Mouse (Mus musculus): ENCODE results near the gene Tgm6.
A peak's percentile ranks its signal among the peaks of the same experiment; 100 is the strongest.

Tgm6 gene

DNA sequence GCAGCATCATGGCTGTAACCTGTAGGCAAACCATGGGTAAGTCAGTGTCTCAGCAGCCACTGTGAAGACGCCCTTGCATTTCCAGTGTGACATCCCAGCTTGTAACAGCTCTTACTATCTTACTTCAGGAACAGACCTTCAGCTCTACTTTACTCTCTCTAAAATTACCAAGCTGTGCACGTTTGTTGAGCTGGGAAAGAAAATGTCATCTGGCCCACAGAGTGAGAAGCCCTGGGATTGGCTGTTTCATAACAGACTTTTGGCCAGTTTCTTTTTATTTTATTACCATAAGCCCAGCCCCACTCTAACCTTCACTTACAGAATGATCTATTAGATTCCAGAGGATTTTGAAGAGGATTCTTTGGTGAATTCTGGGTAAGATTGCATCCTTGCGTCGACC is at the start of gene Tgm6:
Tgm6 (plus strand) TSS at position 301 of the 400 bp plus-strand sequence.
- no peak for DNase-seq (ENCODE audit: low spot score)

DNA sequence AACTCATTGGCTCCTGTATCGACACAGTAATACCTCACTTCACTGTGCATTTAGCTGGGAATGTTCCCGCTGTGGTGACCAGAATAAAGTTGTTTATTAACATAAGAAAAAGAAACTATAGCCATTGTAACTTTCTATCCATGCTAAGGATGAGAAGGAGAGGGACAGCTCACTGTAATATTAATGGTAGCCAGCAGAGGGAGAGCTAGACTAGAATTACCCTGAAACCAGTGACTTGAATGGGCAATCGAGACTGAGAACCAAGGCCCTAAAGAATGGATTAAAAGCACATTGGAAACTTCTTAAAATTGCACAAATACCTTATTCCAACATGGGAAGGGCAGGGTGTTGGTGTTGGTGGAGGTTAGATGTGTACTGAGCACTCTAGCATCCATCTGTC is 44.0 kb upstream of the Tgm6 start:
- DNase-seq (ENCODE audit: low spot score) = no peak

DNA sequence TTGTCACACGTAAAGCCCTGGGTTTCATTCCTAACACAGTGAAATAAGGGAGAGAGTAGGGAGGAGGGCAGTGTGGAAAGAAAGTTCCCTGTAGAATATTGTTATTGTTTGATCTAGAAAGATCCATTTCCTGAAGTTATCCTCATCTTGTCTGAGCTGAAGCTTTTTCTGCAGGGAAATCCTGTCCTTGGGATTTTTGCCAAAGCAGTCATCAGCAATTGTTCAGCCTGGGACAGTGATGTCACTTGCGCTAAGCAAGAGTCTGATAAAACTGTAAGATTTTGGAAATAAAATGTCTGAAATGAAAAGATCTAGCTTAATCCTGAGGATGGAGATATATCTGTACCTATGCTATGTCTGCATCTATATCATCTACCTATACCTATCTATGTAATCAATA is 41.8 kb upstream of the Tgm6 start:
- DNase-seq (ENCODE audit: low spot score) = no peak

DNA sequence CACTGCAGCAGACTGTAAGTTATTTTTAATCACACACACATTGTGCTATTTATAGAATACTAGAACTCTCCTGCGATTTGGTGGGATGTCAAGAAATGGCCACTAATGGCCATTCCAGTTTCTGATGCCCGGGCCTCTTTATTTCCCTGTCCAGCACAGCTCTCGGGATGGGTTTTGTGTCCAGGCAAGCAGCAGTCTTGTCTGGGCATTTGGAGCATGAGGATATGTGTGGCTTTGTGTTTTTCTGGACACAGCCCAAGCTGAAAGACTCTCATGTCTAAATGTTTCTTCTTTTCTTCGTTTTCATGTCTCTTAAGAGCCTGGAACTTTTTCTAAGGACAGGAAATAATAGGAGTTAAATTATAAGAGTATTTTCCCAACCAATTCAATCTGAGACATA is 588 bp downstream of the Tgm6 start:
- DNase-seq (ENCODE audit: low spot score) = no peak

DNA sequence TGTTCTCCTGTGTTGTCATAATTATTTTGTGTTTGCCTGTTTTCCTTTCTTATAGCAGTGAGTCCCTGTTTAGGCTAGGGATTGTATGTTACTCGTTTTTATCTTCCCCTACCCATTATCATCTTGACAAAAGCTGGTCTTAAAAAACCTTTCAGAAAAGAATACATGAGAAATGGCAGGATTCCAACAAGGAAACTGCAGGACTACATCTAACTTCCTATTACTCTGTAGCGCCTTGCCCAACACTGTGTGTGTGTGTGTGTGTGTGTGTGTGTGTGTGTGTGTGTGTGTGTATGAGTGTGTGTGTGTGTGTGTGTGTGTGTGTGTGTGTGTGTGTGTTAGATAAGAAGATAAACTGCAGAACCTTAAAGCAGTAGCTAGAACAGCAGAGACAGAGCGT is 1.2 kb downstream of the Tgm6 start:
- DNase-seq (ENCODE audit: low spot score) = no peak

DNA sequence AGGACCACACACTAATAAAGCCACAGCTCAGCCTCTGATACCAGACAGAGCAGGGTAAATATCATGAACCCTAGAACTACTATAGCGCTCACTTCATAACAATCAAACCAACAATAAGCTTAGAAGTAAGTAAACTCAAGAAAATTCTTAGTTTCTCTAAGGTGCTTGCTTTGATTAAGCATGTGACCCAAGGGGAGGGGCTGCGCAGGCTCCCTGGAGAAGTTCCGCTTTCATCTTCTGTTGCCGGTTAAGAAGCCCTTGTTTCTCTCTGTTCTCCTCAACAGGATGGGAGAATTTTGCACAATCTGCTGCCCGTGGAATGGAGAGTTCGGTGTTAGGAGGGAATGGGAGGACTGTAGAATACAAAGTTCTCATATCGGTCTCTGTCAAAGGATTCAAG is 6.4 kb downstream of the Tgm6 start:
- no peak for DNase-seq (ENCODE audit: low spot score)

DNA sequence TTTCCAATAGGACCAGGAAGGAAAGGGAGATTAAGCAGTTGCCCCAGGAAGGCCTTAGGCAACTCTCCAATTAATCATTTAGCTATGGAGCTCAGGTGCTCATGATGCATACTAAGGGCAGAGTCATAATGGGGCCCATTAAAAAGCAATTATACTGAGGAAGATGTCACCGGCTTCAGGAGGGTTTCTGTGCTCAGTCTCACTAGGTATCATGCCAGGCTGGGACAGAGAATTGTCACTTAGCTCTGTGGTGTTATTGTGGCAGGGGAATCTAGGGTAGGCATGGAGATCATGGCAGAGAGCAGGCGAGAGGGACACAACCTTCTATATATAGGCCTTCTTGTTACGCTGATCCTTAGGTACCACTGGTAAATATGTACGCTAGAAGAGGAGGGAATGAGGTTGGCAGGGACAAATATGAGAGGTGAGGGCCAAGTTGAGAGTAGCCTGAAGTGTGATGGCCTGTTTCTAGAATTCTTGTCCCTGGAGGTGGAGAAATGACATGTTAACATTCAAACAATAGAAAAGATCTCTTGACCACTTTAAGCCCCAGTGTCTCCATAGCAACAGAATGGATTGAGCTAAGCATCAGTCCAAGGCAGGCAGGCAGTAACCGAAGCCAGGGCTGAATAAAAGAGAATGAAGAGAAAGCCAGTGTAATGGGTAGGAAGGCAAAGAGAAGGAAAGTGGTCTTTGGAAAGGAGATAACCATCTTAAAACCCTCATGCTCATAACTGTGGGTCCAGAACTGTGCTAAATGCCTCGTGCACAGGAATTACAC is 13.3 kb downstream of the Tgm6 start:
- no peak for DNase-seq (ENCODE audit: low spot score)

DNA sequence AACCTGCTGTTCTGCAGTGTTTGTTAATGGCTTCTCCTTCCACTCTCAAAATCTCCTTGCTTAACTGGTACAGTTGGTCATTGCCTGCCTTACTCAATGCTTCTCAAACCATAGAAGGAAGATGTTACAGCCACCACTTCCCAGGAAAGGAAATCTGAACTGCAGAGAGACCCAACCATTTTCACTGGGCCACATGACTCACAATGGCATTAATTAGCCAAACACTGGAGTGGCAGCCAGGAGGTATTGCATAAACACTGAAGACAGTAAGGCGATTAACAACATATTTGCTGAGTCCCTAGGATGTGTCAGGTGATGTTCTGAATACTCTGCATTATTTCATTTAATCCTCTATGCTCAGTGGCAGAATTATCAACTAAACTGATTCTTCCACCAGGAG is 13.9 kb downstream of the Tgm6 start:
- no peak for DNase-seq (ENCODE audit: low spot score)

DNA sequence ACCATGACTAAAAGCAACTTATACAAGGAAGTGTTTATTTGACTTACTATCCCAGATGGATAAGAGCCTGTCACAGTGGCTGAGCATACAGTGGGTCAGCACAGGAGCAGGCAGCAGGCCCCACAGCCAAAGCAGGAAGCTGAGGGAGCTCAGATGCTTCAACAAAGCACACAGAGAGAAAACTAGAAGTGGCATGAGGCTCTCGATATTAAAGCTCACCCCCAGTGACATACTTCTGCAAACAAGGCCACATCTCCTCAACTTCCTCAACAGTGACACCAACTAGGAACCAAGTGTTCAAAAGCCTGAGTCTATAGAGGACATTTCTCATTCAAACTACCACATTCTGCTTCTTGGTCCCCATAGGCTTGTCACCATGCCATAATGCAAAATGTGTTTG is 17.5 kb downstream of the Tgm6 start:
- no peak for DNase-seq (ENCODE audit: low spot score)

DNA sequence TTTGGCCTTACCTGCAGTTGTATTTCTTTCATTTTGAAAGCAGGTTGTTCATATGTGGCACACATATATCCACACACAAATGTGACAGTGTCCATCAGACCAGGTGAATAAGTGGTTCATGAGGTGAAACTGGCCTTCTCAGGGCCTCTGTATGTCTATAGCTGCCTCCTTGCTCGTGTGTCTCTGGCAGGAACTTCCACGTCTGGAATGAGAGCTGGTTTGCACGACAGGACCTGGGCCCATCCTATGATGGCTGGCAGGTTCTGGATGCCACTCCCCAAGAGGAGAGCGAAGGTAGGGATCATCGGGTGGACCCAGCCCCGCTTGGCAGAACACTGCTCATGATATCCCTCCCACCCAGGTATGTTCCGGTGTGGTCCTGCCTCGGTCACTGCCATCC is 30.8 kb downstream of the Tgm6 start:
- DNase-seq (ENCODE audit: low spot score) = no peak

DNA sequence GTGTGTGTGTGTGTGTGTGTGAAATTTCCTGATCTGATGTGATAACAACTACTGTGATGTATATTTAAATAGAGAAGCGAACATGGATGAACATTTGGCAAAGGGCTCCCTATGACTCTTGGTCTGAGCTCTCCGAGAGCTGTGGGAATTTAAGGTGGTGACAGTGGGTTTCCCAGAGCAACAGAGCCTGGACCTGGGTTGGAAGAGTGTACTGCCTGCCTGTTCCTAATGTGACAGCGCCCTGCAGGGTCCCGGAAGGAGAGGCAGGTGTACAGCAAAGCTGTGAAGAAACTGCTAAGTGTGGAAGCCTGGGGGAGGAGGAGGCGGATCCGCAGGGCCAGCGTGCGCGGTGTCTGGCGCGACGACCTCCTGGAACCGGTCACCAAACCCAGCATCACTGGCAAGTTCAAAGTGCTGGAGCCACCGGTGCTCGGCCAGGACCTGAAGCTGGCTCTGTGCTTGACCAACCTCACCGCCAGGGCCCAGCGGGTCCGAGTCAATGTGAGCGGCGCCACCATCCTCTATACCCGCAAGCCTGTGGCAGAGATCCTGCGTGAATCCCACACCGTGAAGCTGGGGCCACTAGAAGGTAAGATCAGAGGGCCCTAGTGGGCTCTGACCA is 32.6 kb downstream of the Tgm6 start:
- no peak for DNase-seq (ENCODE audit: low spot score)

DNA sequence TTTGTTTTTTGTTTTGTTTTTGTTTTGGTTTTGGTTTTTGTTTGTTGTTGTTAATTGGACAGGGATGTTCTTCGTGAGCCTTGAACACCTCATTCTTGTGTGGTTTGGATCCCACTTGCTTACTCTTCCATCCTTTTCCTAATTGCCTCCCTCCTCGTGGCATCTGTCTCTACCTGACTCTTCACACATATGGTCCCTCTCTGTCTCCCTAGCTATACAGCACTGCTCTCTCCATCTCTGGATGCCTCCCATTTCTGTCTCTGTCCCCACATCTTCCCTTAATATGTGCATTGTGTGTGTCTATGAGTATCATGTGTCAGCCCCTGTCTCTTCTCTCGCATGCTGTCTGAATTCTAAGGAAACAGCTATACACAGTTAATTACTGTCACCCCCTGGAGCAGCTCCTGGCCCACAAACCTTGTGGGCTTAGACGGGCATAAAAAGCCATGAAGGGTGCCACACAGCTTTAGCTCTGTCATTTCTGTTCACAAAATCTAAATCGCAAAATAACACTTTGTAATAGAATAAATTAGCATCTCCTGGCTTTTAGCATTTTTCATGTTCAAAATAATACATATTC is 34.0 kb downstream of the Tgm6 start:
- DNase-seq (ENCODE audit: low spot score) = no peak

DNA sequence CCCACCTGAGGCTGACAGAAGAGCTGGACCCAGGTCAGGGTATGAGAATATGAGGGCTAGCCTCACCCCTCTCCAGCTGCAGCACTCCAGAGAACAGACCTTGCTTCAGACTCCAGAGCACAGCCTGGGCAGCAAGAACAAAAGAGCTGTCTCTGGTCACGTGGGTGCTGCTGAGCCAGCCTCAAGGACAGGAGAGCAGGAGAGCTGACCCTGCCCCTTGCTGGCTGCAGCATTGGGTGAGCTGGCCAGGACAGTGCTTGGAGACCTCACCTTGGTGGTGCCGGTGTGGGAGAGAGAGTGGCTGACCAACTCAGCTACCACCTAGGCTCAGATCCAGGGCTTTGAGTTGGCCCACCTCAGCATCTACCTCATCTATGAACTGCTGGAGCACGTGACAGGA is 43.0 kb downstream of the Tgm6 start:
- no peak for DNase-seq (ENCODE audit: low spot score)

DNA sequence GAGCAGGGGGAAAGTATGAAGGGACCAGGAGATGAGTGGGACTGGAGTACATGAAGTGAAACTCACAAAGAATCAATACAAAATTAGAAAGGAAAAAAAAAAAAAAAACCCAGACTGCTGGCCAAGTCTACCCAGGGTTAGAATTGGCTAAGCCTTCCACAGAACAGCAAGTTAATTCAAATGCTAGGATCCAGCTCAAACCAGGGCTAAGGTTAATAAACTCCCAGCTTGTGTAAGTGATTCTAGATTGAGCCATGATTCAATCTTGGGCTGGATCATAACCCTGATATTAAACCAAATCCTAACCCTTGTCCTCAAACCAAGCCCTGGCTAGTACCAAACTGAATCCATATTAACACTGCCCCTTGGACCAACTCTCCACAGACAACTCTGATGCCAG is 43.6 kb downstream of the Tgm6 start:
- no peak for DNase-seq (ENCODE audit: low spot score)

DNA sequence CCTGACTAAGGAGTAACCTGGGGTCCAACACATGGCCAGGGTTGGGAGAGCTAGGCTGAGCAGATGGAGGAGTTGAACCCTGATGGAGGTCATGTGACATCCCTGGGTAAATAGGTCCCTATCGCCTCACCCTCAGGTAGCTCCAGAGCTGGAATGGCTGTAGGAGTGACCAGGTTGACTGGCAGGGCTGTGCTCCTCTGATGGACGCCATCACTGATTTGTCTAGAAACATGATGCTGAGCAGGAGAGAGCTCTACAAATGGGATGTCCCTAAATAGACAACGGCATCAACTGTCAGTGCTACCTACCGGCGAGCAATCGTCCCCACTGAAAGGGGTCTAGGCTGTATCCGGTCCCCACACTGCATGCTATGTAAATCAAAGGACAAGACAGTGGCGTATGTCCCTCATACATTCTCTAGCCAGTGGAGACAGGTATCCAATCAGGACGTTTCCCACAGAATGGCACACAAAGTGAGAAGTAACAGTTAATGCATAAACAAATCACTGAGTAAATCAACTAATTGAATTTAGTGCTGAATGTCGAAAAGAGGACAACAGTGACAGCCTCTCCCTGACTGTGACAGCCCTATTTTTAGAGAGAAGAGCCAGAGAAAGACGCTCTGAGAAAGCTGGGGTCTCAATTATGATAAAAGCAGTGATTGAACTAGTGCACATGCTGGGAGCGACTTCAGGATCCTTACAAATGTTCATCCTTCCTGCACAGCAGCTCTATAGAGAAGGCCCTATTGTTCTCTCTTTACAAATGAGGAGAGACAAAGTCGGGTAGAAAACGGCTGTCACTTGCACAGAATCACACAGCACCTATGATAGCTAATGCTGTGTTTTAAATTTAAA is 45.2 kb downstream of the Tgm6 start:
- DNase-seq (ENCODE audit: low spot score) = no peak

DNA sequence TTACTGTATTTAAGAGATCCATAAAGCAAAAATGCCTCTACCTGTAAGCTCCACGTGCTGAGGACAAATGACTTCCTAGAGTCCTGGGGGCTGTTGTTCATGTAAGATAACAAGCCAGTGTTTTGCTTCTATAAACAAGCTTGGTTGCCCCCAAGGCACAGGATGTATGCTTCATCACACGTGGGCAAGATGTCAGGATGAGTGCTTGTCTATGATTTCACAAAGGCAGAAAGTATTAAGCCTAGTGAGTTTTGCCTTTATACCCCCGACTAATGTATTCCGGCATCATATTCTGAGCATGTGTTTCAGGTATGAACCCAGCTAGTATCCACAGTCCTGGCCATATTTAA is 45.8 kb downstream of the Tgm6 start:
- no peak for DNase-seq (ENCODE audit: low spot score)

DNA sequence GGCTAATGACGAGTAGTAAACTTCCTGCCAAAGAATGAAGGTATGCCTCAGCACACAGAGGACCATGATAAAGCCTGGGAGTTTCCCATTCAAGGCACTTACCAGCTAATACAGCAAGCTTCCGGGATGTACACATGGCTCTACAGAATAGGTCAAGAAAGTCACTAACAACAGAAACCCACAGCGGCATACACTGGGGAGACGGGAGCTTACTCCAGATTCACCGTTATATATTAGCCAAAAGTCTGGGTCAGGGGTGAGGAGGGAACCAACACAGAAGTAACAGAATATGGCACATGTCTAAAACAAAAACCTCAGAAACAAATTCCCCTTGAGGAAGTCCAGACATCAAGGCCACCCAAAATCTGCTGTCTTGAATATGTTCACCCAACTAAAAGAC is 50.5 kb downstream of the Tgm6 start:
- no peak for DNase-seq (ENCODE audit: low spot score)

DNA sequence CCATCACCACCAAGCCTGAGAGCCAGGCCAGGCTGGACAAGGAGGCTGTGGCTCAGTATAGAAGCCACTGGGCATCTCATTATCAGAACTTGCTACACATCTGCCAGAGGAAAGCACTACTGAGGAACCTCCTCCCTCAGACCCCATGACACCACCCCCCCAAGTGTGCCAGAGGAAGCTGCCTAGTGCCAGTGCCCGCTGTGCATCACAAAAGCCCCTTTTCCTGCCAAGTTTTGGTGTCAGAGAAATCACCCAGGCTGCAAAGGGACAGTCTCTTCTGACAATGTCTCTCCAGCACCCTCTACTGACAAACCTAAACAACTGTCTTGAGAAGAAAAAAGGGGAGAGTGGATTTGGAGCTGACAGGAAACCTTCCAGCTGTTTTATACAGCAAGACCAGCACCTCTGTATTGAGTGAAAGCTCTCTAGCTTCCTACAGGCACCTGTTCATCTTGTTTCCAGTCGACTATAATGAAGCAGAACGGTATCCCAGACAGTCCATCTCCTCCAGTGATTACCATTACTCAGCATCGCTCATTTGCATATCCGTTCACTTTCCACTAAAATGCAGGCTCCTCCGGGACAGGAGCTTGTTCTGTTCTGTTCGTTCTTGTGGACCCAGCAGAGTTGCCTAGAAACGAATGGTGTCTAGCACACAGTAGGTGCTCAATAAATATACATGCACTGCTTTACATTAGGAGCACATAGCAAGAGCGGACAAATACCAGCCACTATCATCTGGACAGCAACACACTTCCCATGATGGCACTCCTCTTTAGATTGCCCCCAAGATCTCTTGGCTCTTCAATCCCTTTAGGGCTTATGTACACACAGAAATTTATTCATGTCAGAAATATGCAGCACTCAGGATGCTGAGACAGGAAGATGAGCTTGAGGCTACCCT is 54.3 kb downstream of the Tgm6 start:
- DNase-seq (ENCODE audit: low spot score) = no peak

DNA sequence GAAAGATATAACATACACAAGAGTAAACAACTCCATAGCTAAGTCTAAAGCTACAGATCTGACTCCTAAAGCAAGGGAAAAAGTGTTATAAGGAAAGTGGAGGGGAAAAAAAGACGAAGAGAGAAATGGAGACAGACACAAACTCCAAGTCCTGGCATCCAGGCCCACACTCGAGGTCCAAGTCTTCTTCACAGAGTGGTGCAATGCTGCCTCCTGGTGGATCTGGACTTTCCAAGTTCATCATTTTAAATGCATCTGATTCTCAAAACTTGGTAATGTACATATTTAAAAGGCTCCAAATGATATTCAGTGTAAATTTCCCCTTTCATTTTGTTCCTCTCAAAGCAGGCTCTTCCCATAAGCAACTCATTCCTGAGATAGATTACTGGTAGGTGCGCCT is 55.6 kb downstream of the Tgm6 start:
- DNase-seq (ENCODE audit: low spot score) = peak; percentile 8

DNA sequence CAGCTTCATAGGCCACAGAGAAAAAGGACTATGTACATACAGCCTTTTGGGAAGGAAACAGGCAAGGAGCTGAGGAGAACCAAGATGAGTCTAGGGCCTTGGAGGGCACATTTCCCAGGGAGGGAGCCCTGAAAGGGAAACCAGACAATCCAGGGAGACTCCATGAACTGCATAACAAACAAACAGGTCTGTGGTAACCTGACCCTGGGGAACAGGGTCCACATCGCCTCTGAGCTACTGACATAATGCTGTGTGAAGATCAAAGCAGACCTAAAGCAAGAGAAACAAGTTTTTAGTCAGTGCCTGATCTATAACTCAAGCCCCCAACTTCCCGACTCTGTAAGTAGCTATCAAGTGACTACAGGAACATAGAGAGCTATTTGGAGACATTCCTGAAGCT is 59.5 kb downstream of the Tgm6 start:
- no peak for DNase-seq (ENCODE audit: low spot score)

DNA sequence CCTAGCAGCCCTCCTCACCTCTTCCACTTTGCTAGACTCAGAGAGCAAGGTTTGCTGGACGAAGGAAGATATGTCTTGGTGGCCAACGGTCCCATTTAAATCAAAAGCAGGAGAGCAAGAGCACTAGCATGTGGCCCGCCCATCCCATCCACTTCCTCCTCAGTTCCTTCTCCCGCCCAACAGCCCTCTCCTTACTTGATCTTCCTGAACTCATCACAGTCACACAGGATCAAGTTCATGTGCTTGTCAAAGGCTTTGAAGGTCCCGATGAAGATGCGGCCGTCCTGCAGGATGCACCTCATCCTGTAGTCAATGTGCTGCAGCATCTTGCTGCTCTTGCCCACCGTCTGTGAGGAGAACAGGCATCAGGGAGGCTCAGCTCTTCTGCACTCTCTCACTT is 64.6 kb downstream of the Tgm6 start:
- no peak for DNase-seq (ENCODE audit: low spot score)

DNA sequence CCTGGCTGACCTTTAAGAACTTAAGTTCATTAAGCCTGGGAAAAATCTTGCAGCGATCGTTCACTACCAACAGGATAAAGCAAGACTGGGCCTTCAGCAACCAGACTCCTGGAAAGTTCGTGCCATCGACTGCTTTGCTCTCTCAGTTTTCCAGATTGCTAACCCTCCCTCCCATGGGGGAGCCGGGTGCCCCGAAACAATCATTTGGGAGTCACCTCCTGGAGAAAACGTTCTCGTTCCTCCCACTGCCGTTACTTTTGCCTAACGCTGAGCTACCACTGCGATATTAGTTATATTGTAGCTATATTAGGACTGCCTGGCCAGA is 66.1 kb downstream of the Tgm6 start:
- DNase-seq (ENCODE audit: low spot score) = no peak

Measured in T-cell, adult 2 months (primary cell).